ENCODE assay signal across 1 mouse cellular context in genomic region chr7:27644471-27644870, GRCm38 (mm10).
TF ChIP-seq lines count a peak whose summit lies in the region.

No protein-coding gene starts in this region.

TF ChIP-seq in MEL, 35 proteins besides CTCF, POLR2A, EP300 and RAD21:
- TF ChIP-seq SMC3 (IDR thresholded peaks at IDR 0.05; ENCODE audit: low read depth, low read length) (peak; percentile 30; the same call in 1 of the 2 replicates), GABPA (IDR thresholded peaks at IDR 0.05; ENCODE audit: low read depth, low read length) (no peak)
TF ChIP-seq in MEL: peak in this region for 1.
